Mouse (Mus musculus): ENCODE data around the gene Lhx2.

DNA sequence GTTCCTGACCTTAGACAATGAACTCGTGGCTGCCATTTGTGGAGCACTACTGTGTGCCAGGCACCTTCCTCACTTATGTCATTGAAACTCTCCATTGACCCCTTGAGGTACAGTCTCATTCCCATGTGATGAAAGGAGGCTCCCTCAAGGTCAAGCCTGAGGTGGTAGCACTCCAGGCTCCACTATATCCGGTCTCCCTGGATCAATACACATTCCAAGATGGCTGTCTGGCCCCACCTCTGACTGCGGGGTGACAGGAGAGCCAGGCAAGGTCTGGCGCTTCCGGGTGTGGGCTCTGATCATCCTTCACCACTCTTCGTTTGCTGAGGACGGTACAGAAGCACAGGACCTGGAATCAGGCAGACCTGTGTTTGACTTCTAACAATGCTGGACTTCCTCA lies 58.2 kb downstream of the Lhx2 start:
- TF ChIP-seq EP300 (IDR thresholded peaks at IDR 0.05; ENCODE audit: low read depth) = no peak
- no peak for TF ChIP-seq CTCF (IDR thresholded peaks at IDR 0.05; ENCODE audit: low read depth)

Data from heart, postnatal 0 days (tissue).